Mouse (Mus musculus): ENCODE results near the gene Vav2.

Gene Vav2

GRCm38 (mm10) chr2:27358461-27358860 lies 68.4 kb downstream of the Vav2 start:
- DNase-seq: no peak

GRCm38 (mm10) chr2:27355684-27356083 lies 71.1 kb downstream of the Vav2 start:
- peak; percentile 50 for DNase-seq

- no peak for DNase-seq
These were observed 72.1 kb downstream of the Vav2 start for GRCm38 (mm10) chr2:27354610-27355211.

- no peak for DNase-seq
These were observed 74.1 kb downstream of the Vav2 start for GRCm38 (mm10) chr2:27352720-27353119.

GRCm38 (mm10) chr2:27350371-27350770 lies 76.5 kb downstream of the Vav2 start:
- no peak for DNase-seq

GRCm38 (mm10) chr2:27343984-27344453 lies 82.8 kb downstream of the Vav2 start:
- no peak for DNase-seq

GRCm38 (mm10) chr2:27340682-27341081 lies 86.2 kb downstream of the Vav2 start:
- DNase-seq: no peak

GRCm38 (mm10) chr2:27339051-27339450 lies 87.8 kb downstream of the Vav2 start:
- DNase-seq: no peak

GRCm38 (mm10) chr2:27337261-27337660 lies 89.6 kb downstream of the Vav2 start:
- no peak for DNase-seq

- DNase-seq: no peak
These were observed 90.2 kb downstream of the Vav2 start for GRCm38 (mm10) chr2:27336600-27336999.

GRCm38 (mm10) chr2:27334816-27335215 lies 92.0 kb downstream of the Vav2 start:
- no peak for DNase-seq

GRCm38 (mm10) chr2:27331560-27331959 lies 95.3 kb downstream of the Vav2 start:
- DNase-seq: no peak

- no peak for DNase-seq
These were observed 96.4 kb downstream of the Vav2 start for GRCm38 (mm10) chr2:27330446-27330845.

- no peak for DNase-seq
These were observed 97.3 kb downstream of the Vav2 start for GRCm38 (mm10) chr2:27329386-27330060.

- DNase-seq: no peak
These were observed 98.2 kb downstream of the Vav2 start for GRCm38 (mm10) chr2:27328613-27329041.

- no peak for DNase-seq
These were observed 98.9 kb downstream of the Vav2 start for GRCm38 (mm10) chr2:27327886-27328285.

- no peak for DNase-seq
These were observed 99.8 kb downstream of the Vav2 start for GRCm38 (mm10) chr2:27327076-27327475.

GRCm38 (mm10) chr2:27326357-27326756 lies 100.5 kb downstream of the Vav2 start:
- DNase-seq: peak; percentile 54

- DNase-seq: no peak
These were observed 102.1 kb downstream of the Vav2 start for GRCm38 (mm10) chr2:27324690-27325089.

- peak; percentile 51 for DNase-seq
These were observed 105.4 kb downstream of the Vav2 start for GRCm38 (mm10) chr2:27321431-27321875.

GRCm38 (mm10) chr2:27320820-27321219 lies 106.0 kb downstream of the Vav2 start:
- DNase-seq: no peak

- DNase-seq: no peak
These were observed 108.2 kb downstream of the Vav2 start for GRCm38 (mm10) chr2:27318606-27319005.

- no peak for DNase-seq
These were observed 108.6 kb downstream of the Vav2 start for GRCm38 (mm10) chr2:27318197-27318596.

- DNase-seq: no peak
These were observed 110.7 kb downstream of the Vav2 start for GRCm38 (mm10) chr2:27316167-27316566.

GRCm38 (mm10) chr2:27314269-27314668 lies 112.6 kb downstream of the Vav2 start:
- no peak for DNase-seq

Data from embryo, embryonic 11 days (tissue).